Mouse (Mus musculus) megakaryocyte, embryonic 14.5 days (primary cell): ENCODE results near the gene Rhbdd2. TPM values are rescaled to one million over a fixed set of nuclear protein-coding genes. Genes with fewer than 3 reads are reported as not detected.

Experiments used
- H3K27me3 ChIP-seq: replicated peaks from 2 replicates; pipeline ENCODE3; 2012; ENCODE audit warnings: inconsistent platforms
- H3K36me3 ChIP-seq: replicated peaks from 2 replicates; pipeline ENCODE3; 2012; ENCODE audit warnings: low read length, inconsistent platforms, mixed read lengths
- H3K4me1 ChIP-seq: 2 replicates; pipeline ENCODE4 v1.6.1; 2012; ENCODE audit warnings: inconsistent platforms
- H3K4me3 ChIP-seq: replicated peaks from 2 replicates; pipeline ENCODE3; 2012; ENCODE audit warnings: moderate library complexity, mild to moderate bottlenecking, inconsistent platforms
- H3K9me3 ChIP-seq: 2 replicates; pipeline ENCODE4 v1.6.1; 2012; ENCODE audit warnings: inconsistent platforms
- FLI1 ChIP-seq: IDR thresholded peaks from 2 replicates; pipeline ENCODE4 v1.6.1; 2012; ENCODE audit warnings: low read length, inconsistent platforms, mixed read lengths
- GATA1 ChIP-seq: IDR thresholded peaks from 3 replicates; pipeline ENCODE4 v1.6.1; 2012; ENCODE audit warnings: mixed read lengths, low read length, inconsistent platforms, borderline replicate concordance
- polyA plus RNA-seq: library from polyadenylated mRNA; stranded (reverse); fragments of >175 nt; gene quantifications from 2 replicates; pipeline ENCODE4 v1.2.3, GENCODE M21; 2012; ENCODE audit warnings: low replicate concordance; ENCODE audit not compliant: insufficient read depth

Gene Rhbdd2
- polyA plus RNA-seq, 1 experiment, result 12.9 TPM

DNA sequence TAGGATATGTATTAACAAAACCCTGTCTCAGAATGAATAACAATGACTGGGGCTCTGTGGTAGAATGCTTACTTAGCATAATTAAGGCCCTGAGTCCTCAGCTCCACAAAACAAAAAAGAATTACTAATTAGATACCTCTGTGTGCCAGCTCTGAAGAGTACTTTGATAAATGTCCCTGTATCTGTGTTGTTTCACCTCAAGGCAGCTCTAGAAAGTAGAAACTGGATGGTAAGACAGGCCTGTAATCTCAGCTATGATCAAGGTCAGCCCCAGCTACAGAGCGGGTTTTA is 11.1 kb downstream of the Rhbdd2 start:
- TF ChIP-seq FLI1, result no peak
- peaks cover 54% of the 10 kb centered on the region for H3K36me3 ChIP-seq
- H3K4me3 ChIP-seq, result no peak overlapping the region
- no peaks in the 10 kb centered on the region for H3K9me3 ChIP-seq
- H3K27me3 ChIP-seq, result peaks cover 6% of the 10 kb centered on the region
- H3K4me1 ChIP-seq, result peaks cover 70% of the 10 kb centered on the region

GRCm38 (mm10) chr5:135643869-135644268 is 11.5 kb downstream of the Rhbdd2 start:
- TF ChIP-seq GATA1 (no peak), FLI1 (no peak)
- Histone ChIP-seq H3K4me3 (no peak overlapping the region), H3K9me3 (no peaks in the 10 kb centered on the region), H3K36me3 (peaks cover 50% of the 10 kb centered on the region), H3K4me1 (peaks cover 70% of the 10 kb centered on the region), H3K27me3 (peaks cover 6% of the 10 kb centered on the region)

GRCm38 (mm10) chr5:135645330-135645729 is 12.9 kb downstream of the Rhbdd2 start:
- TF ChIP-seq FLI1 (no peak), GATA1 (no peak)
- Histone ChIP-seq H3K27me3 (peaks cover 6% of the 10 kb centered on the region), H3K4me3 (no peak overlapping the region), H3K4me1 (peaks cover 62% of the 10 kb centered on the region), H3K36me3 (peaks cover 42% of the 10 kb centered on the region), H3K9me3 (no peaks in the 10 kb centered on the region)

DNA sequence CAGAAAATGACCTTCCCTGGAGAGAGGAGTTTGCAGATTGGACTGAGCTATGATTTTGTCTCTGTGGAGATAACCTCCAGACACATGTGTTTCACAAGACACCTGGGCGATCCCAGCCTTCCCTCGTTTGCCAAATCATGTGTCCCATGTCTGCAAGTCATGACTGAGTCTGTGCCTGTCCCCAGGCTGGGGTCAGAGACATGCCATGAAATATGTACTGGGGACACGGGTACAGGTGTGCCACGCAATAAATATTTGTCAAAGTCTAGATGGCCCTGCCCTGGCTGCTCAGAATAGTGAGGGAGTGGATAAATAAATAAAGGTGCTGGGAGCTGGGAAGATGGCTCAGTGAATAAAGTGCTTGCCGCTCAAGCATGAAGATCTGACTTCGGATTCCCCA is 13.6 kb downstream of the Rhbdd2 start:
- H3K4me1 ChIP-seq, result peaks cover 54% of the 10 kb centered on the region
- H3K9me3 ChIP-seq, result no peaks in the 10 kb centered on the region
- TF ChIP-seq GATA1 (no peak), FLI1 (no peak)
- H3K27me3 ChIP-seq, result peaks cover 12% of the 10 kb centered on the region
- H3K4me3 ChIP-seq, result no peak overlapping the region
- H3K36me3 ChIP-seq, result peaks cover 38% of the 10 kb centered on the region

DNA sequence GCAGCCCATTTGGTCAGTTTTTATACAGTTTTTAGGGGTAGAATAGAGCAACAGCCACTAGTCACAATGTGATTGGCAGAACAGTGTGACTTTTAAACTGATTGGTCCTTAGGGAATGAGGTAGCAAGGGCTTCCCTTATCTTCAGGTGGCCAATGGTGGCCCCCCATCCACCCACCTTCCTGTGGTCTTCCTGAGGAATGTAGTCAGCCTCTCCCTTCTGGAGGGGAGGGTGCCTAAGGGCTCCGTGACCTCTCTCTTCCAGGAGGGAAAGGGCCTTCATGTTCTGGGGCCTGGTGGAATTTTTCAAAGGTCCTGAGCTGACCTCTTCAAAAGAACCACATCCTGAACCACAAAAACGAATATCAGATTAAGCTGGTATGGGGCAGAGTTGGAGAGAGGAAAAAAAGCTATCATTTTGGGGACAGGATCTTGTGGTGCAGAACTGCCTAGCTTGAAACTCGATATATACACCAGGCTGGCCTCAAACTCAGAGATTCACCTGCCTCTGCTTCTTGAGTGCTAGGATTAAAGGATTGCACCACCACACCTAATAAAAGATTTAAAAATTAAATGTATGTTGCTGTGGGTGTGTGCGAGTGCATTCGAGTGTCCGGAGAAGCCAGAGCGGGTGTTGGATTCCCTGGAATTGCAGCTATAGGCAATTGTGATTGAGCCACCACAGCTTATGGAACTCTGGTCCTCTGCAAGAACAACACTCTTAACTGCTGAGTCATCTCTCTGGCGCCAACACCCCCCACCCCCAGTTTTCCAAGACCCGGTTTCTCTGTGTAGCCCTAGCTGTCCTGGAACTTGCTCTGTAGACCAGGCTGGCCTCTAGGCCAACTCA is 16.3 kb downstream of the Rhbdd2 start:
- TF ChIP-seq FLI1 (no peak), GATA1 (no peak)
- Histone ChIP-seq H3K4me1 (peaks cover 32% of the 10 kb centered on the region), H3K27me3 (peaks cover 30% of the 10 kb centered on the region), H3K36me3 (peaks cover 26% of the 10 kb centered on the region), H3K4me3 (no peak overlapping the region), H3K9me3 (no peaks in the 10 kb centered on the region)

DNA sequence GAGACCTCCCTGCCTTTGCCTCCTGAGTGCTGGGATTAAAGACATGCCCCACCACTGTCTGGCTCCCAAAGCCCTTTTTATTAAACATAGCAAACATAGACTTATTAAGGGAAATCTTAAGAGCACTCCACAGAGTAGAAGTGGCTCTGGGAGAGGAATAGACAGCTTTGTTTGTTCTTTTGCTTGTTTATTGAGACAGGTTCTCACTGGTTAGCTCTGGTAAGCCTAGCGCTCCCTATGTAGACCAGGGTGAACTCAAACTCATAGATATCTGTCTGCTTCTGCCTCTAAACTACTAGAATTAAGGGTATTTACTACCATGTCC is 16.9 kb downstream of the Rhbdd2 start:
- Histone ChIP-seq H3K4me1 (peaks cover 28% of the 10 kb centered on the region), H3K9me3 (no peaks in the 10 kb centered on the region), H3K27me3 (peaks cover 33% of the 10 kb centered on the region), H3K4me3 (no peak overlapping the region), H3K36me3 (peaks cover 22% of the 10 kb centered on the region)
- TF ChIP-seq FLI1 (no peak), GATA1 (no peak)

GRCm38 (mm10) chr5:135651536-135651935 is 19.1 kb downstream of the Rhbdd2 start:
- Histone ChIP-seq H3K9me3 (0 out of 2 replicates have a peak, but pooled peaks cover 3% of the 10 kb centered on the region), H3K27me3 (peaks cover 41% of the 10 kb centered on the region), H3K4me1 (peaks cover 20% of the 10 kb centered on the region), H3K36me3 (peaks cover 7% of the 10 kb centered on the region), H3K4me3 (no peak overlapping the region)
- TF ChIP-seq FLI1, result no peak
- TF ChIP-seq GATA1, result no peak

DNA sequence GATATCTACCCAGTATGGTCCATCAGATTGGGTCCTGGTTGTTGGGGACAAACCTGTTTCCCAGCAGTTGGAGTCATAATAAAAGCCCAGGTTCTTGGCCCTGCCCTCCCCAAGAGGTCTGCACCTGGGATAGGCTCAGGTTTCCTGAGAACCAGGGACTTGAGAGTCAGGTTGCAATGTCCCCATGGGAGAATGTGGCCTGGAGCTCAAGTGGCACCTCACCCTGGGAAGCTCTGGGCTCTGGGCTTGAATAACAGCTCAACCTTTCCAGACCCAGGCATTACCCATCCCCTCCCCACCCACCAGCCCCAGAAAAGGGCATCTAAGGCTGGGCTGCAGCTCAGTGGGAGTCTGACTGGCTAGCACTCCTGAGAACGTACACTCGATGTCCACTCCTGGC is 20.8 kb downstream of the Rhbdd2 start:
- peaks cover 49% of the 10 kb centered on the region for H3K27me3 ChIP-seq
- H3K4me3 ChIP-seq, result no peak overlapping the region
- TF ChIP-seq GATA1 (no peak), FLI1 (no peak)
- H3K9me3 ChIP-seq, result 0 out of 2 replicates have a peak, but pooled peaks cover 3% of the 10 kb centered on the region
- H3K4me1 ChIP-seq, result peaks cover 18% of the 10 kb centered on the region
- H3K36me3 ChIP-seq, result no peaks in the 10 kb centered on the region

DNA sequence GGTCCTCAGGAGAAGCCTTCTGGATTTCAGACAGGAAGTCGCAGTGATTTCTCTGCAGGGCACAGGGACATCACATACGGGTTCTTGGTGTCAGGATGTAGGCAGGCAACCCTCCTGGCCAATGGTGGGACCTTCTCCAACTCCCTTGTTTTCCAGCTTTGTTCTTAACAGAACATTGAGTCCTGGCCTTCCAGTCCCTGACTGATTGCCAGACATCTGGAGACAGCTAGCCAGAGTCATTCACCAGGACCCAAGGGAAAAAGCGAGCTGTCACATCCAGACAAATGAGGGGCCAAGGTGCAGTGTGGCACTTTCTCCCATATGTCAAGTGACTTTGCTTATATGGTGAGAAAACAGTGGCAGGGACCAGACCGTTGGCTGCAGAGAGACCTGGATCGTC is 23.6 kb downstream of the Rhbdd2 start:
- H3K27me3 ChIP-seq, result peaks cover 55% of the 10 kb centered on the region
- no peak overlapping the region for H3K4me3 ChIP-seq
- H3K4me1 ChIP-seq, result peaks cover 6% of the 10 kb centered on the region; the same call in 1 of the 2 replicates
- 0 out of 2 replicates have a peak, but pooled peaks cover 3% of the 10 kb centered on the region for H3K9me3 ChIP-seq
- TF ChIP-seq GATA1 (no peak), FLI1 (no peak)
- H3K36me3 ChIP-seq, result no peaks in the 10 kb centered on the region

- Histone ChIP-seq H3K4me1 (peaks cover 6% of the 10 kb centered on the region; the same call in 1 of the 2 replicates), H3K9me3 (0 out of 2 replicates have a peak, but pooled peaks cover 3% of the 10 kb centered on the region), H3K27me3 (peaks cover 55% of the 10 kb centered on the region), H3K4me3 (no peak overlapping the region), H3K36me3 (no peaks in the 10 kb centered on the region)
- no peak for TF ChIP-seq FLI1
- TF ChIP-seq GATA1, result no peak
Measured at GRCm38 (mm10) chr5:135657128-135657527, 24.7 kb downstream of the Rhbdd2 start.

DNA sequence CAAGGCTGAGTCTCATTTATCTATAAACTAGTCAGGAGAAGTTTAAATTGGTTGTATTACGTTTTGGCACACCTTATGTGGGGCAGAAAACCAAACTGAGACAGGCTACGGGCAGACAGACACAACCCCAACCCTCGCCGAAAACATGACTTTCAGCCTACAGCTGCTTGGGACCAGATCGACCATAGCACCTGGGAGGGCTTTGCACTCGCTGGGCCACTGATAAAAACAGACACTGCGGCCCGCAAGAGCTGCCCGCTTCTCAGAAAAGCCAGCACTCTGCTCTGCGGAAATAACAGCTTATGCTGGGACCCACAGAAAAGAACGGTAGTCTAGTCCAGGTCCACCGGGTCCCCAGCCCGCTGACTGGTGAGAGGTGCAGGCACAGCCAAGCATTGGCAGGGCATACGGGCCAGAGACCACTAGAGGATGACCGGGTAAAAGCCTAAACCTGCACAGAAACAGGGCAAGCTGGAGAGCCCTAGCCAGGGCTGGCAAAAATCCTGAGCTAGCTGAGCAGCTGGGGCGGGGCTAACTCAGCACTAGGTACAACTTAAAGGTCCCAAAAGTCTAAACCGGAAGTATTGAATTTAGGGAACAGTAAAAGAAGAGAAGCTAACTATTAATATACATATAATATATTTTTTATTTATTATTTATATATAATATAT is 25.4 kb downstream of the Rhbdd2 start:
- Histone ChIP-seq H3K27me3 (peaks cover 57% of the 10 kb centered on the region), H3K9me3 (0 out of 2 replicates have a peak, but pooled peaks cover 3% of the 10 kb centered on the region), H3K4me3 (peak overlapping the region; percentile 56), H3K36me3 (no peaks in the 10 kb centered on the region), H3K4me1 (peaks cover 6% of the 10 kb centered on the region; the same call in 1 of the 2 replicates)
- TF ChIP-seq GATA1 (no peak), FLI1 (no peak)
